Mouse (Mus musculus): ENCODE results near the gene Wnk1. TPM values are rescaled to one million over a fixed set of nuclear protein-coding genes. Genes with fewer than 3 reads are reported as not detected.

Gene Wnk1
- polyA plus RNA-seq, 2 experiments: 26.9 to 50.8 TPM

DNA sequence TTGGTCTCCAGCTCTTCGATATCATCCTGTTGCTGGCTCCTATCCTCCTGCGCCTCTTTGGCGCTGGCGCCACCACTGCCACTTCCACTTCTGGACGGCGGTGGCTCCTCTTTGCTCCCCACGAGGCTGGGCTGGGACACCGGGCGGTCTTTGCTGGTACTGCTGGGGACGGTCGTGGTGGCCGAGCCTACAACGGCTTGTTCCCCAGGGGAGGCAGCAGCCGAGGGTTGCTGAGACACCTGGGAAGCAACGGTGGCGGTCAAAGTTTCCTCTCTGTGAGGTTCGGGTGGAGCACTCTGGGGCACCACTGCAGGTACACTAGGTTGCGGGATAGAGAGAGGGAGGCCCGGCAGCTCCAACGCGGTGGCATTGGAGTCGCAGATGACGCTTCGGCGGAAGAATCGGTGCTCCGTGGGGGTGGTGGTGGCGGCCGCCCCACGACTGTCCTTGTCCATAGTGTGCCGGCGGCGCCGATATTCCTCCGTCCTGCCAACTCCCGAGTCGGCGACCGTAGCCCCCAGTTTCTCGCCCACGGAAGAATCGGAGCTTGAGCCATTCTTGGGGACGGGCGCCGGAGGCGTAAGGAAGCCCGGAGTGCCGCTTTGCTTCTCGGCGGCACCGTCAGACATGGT, 1.4 kb downstream of the Wnk1 start:
- Histone ChIP-seq H3K4me1 (replicated peaks; ENCODE audit: control insufficient read depth in 2 of 2, insufficient read depth in 2 of 2, low read length in 1 of 2) (peaks cover 2 to 10% of the 10 kb centered on the region in 2 experiments; a peak in 3 of 4 replicates), H3K9ac (replicated peaks) (peak overlapping the region; percentile 99), H3K27me3 (ENCODE audit: control insufficient read depth, insufficient read depth, low read length) (no peaks in the 10 kb centered on the region), H3K36me3 (replicated peaks; ENCODE audit: control insufficient read depth, insufficient read depth, low read depth) (peaks cover 33% of the 10 kb centered on the region), H3K9me3 (ENCODE audit: control insufficient read depth, low read length) (no peaks in the 10 kb centered on the region), H3K4me2 (ENCODE audit: low read depth) (peak overlapping the region; percentile 95), H3K27ac (peak overlapping the region; percentile 99), H3K4me3 (ENCODE audit: insufficient read depth in 1 of 2, low read depth in 2 of 2, low read length in 2 of 2) (peak overlapping the region; percentile 68 to 88)
- no peak for ATAC-seq (ENCODE audit: insufficient read depth)
- under 1% methylated on average over 51 of the region's 51 CpGs for WGBS (ENCODE audit: insufficient replicate concordance)
- DNase-seq (ENCODE audit: low read depth in 3 of 3, low spot score in 3 of 3): peak; percentile 53 to 63 (median 56)
- TF ChIP-seq EP300 (IDR thresholded peaks at IDR 0.05; ENCODE audit: low read depth) (no peak), CTCF (IDR thresholded peaks at IDR 0.05; ENCODE audit: low read depth) (peak; percentile 84)

- no peaks in the 10 kb centered on the region for H3K9me3 ChIP-seq (ENCODE audit: control insufficient read depth, low read length)
- no peak overlapping the region for H3K9ac ChIP-seq (replicated peaks)
- TF ChIP-seq EP300 (IDR thresholded peaks at IDR 0.05; ENCODE audit: low read depth) (no peak), CTCF (IDR thresholded peaks at IDR 0.05; ENCODE audit: low read depth) (no peak)
- H3K4me1 ChIP-seq (replicated peaks; ENCODE audit: control insufficient read depth in 2 of 2, insufficient read depth in 2 of 2, low read length in 1 of 2): peaks cover 14 to 16% of the 10 kb centered on the region in 2 experiments
- DNase-seq (ENCODE audit: low read depth in 3 of 3, low spot score in 3 of 3) (no peak), ATAC-seq (ENCODE audit: insufficient read depth) (peak; percentile 38; the same call in 1 of the 2 replicates)
- H3K4me2 ChIP-seq (ENCODE audit: low read depth): no peak overlapping the region
- peaks cover 26% of the 10 kb centered on the region for H3K36me3 ChIP-seq (replicated peaks; ENCODE audit: control insufficient read depth, insufficient read depth, low read depth)
- H3K27ac ChIP-seq: no peak overlapping the region
- H3K27me3 ChIP-seq (ENCODE audit: control insufficient read depth, insufficient read depth, low read length): no peaks in the 10 kb centered on the region
- H3K4me3 ChIP-seq (ENCODE audit: insufficient read depth in 1 of 2, low read depth in 2 of 2, low read length in 2 of 2): no peak overlapping the region
Observed at GRCm38 (mm10) chr6:120024577-120024976, 13.9 kb downstream of the Wnk1 start.

DNA sequence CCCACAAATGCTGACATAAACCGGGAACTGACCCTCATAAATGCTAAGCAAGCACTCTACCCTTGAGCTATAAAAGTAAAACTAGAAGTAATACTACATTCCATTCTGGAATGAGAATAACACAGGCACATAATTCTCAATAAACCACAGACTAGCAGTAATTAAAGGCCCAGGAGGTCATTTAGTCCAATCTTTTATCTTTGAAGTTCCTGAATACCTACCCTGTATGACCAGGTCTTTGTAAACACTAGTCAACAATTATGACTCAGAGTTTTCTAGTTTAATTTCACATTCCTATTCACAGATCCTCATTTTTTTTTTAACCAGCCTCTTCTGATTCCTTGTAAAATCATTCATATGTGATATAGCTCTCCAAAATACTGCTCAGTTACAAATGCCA, 14.7 kb downstream of the Wnk1 start:
- Histone ChIP-seq H3K27me3 (ENCODE audit: control insufficient read depth, insufficient read depth, low read length) (no peaks in the 10 kb centered on the region), H3K4me2 (ENCODE audit: low read depth) (no peak overlapping the region), H3K4me1 (replicated peaks; ENCODE audit: control insufficient read depth in 2 of 2, insufficient read depth in 2 of 2, low read length in 1 of 2) (peaks cover 18 to 20% of the 10 kb centered on the region in 2 experiments), H3K27ac (no peak overlapping the region), H3K4me3 (ENCODE audit: insufficient read depth in 1 of 2, low read depth in 2 of 2, low read length in 2 of 2) (no peak overlapping the region), H3K9ac (replicated peaks) (no peak overlapping the region), H3K36me3 (replicated peaks; ENCODE audit: control insufficient read depth, insufficient read depth, low read depth) (peaks cover 18% of the 10 kb centered on the region), H3K9me3 (ENCODE audit: control insufficient read depth, low read length) (no peaks in the 10 kb centered on the region)
- 66% methylated on average over 1 of the region's 1 CpGs for WGBS (ENCODE audit: insufficient replicate concordance)
- ATAC-seq (ENCODE audit: insufficient read depth) (no peak), DNase-seq (ENCODE audit: low read depth in 3 of 3, low spot score in 3 of 3) (no peak)
- no peak for TF ChIP-seq EP300 (IDR thresholded peaks at IDR 0.05; ENCODE audit: low read depth)
- TF ChIP-seq CTCF (IDR thresholded peaks at IDR 0.05; ENCODE audit: low read depth): no peak

- Histone ChIP-seq H3K4me1 (replicated peaks; ENCODE audit: control insufficient read depth in 2 of 2, insufficient read depth in 2 of 2, low read length in 1 of 2) (peaks cover 18 to 20% of the 10 kb centered on the region in 2 experiments), H3K4me3 (ENCODE audit: insufficient read depth in 1 of 2, low read depth in 2 of 2, low read length in 2 of 2) (no peak overlapping the region), H3K9me3 (ENCODE audit: control insufficient read depth, low read length) (no peaks in the 10 kb centered on the region), H3K4me2 (ENCODE audit: low read depth) (no peak overlapping the region), H3K36me3 (replicated peaks; ENCODE audit: control insufficient read depth, insufficient read depth, low read depth) (peaks cover 18% of the 10 kb centered on the region), H3K9ac (replicated peaks) (no peak overlapping the region), H3K27ac (no peak overlapping the region), H3K27me3 (ENCODE audit: control insufficient read depth, insufficient read depth, low read length) (no peaks in the 10 kb centered on the region)
- 85% methylated on average over 3 of the region's 3 CpGs for WGBS (ENCODE audit: insufficient replicate concordance)
- no peak for TF ChIP-seq EP300 (IDR thresholded peaks at IDR 0.05; ENCODE audit: low read depth)
- TF ChIP-seq CTCF (IDR thresholded peaks at IDR 0.05; ENCODE audit: low read depth): no peak
- ATAC-seq (ENCODE audit: insufficient read depth) (no peak), DNase-seq (ENCODE audit: low read depth in 3 of 3, low spot score in 3 of 3) (no peak)
Observed at GRCm38 (mm10) chr6:120022042-120022441, 16.4 kb downstream of the Wnk1 start.

GRCm38 (mm10) chr6:120019697-120020096, 18.8 kb downstream of the Wnk1 start:
- no peaks in the 10 kb centered on the region for H3K27me3 ChIP-seq (ENCODE audit: control insufficient read depth, insufficient read depth, low read length)
- 17% methylated on average over 2 of the region's 2 CpGs for WGBS (ENCODE audit: insufficient replicate concordance)
- no peaks in the 10 kb centered on the region for H3K9me3 ChIP-seq (ENCODE audit: control insufficient read depth, low read length)
- H3K36me3 ChIP-seq (replicated peaks; ENCODE audit: control insufficient read depth, insufficient read depth, low read depth): peaks cover 12% of the 10 kb centered on the region
- no peak overlapping the region for H3K4me3 ChIP-seq (ENCODE audit: insufficient read depth in 1 of 2, low read depth in 2 of 2, low read length in 2 of 2)
- H3K9ac ChIP-seq (replicated peaks): no peak overlapping the region
- peak overlapping the region; percentile 35 for H3K4me2 ChIP-seq (ENCODE audit: low read depth)
- ATAC-seq (ENCODE audit: insufficient read depth): peak; percentile 58; the same call in 1 of the 2 replicates
- peak; percentile 19; the same call in 1 of the 2 replicates for TF ChIP-seq EP300 (IDR thresholded peaks at IDR 0.05; ENCODE audit: low read depth)
- no peak for TF ChIP-seq CTCF (IDR thresholded peaks at IDR 0.05; ENCODE audit: low read depth)
- no peak for DNase-seq (ENCODE audit: low read depth in 3 of 3, low spot score in 3 of 3)
- peaks cover 13 to 17% of the 10 kb centered on the region in 2 experiments for H3K4me1 ChIP-seq (replicated peaks; ENCODE audit: control insufficient read depth in 2 of 2, insufficient read depth in 2 of 2, low read length in 1 of 2)
- H3K27ac ChIP-seq: no peak overlapping the region

All from liver, embryonic 14.5 days (tissue).